ENCODE assay signal across 9 mouse cellular contexts in genomic region chr9:63144502-63145248, GRCm38 (mm10). TPM values are rescaled to one million over a fixed set of nuclear protein-coding genes. Genes with fewer than 3 reads are reported as not detected.
DNase-seq lines count a peak whose midpoint lies in the region; ATAC-seq and TF ChIP-seq lines count a peak whose summit lies in the region.
"Had no signal": no experiment of that assay in that cellular context is flagged by ENCODE, and none has a peak within 500 bp of the region (broad histone marks: within the 10 kb centered on the region; RNA-seq: fewer than 3 reads in every experiment).

No protein-coding gene starts in this region.

- H3K36me3 ChIP-seq in forebrain, embryonic 11.5 days (ENCODE audit: control insufficient read depth, insufficient read depth, low read length), result no peaks in the 10 kb centered on the region
- H3K36me3 ChIP-seq in intestine, embryonic 16.5 days (ENCODE audit: control insufficient read depth, insufficient read depth, low read length), result no peaks in the 10 kb centered on the region
- no peaks in the 10 kb centered on the region for H3K36me3 ChIP-seq in neural tube, embryonic 14.5 days (ENCODE audit: control insufficient read depth, insufficient read depth, low read length)
- no peaks in the 10 kb centered on the region for H3K36me3 ChIP-seq in thymus, adult 2 months (ENCODE audit: control insufficient read depth, insufficient read depth, low read length)

- peaks cover 25% of the 10 kb centered on the region for H3K4me1 ChIP-seq in forebrain, embryonic 11.5 days (replicated peaks; ENCODE audit: control insufficient read depth, insufficient read depth, low read length)
- peaks cover 42% of the 10 kb centered on the region for H3K4me1 ChIP-seq in intestine, embryonic 16.5 days (ENCODE audit: control insufficient read depth, insufficient read depth, low read length)
- H3K4me1 ChIP-seq in neural tube, embryonic 14.5 days (ENCODE audit: control insufficient read depth, insufficient read depth, low read length), result peaks cover 10% of the 10 kb centered on the region; the same call in 1 of the 2 replicates
- H3K4me1 ChIP-seq in thymus, adult 2 months (replicated peaks; ENCODE audit: control insufficient read depth, insufficient read depth, low read length), result peaks cover 23% of the 10 kb centered on the region

- peaks cover 98% of the 10 kb centered on the region for H3K27me3 ChIP-seq in forebrain, embryonic 11.5 days (ENCODE audit: control insufficient read depth, insufficient read depth, low read length)
- peaks cover 98% of the 10 kb centered on the region for H3K27me3 ChIP-seq in intestine, embryonic 16.5 days (replicated peaks; ENCODE audit: control insufficient read depth, insufficient read depth, low read length)
- peaks cover 29% of the 10 kb centered on the region for H3K27me3 ChIP-seq in neural tube, embryonic 14.5 days (ENCODE audit: control insufficient read depth, insufficient read depth, low read length)
- peaks cover 61% of the 10 kb centered on the region for H3K27me3 ChIP-seq in thymus, adult 2 months (ENCODE audit: control insufficient read depth, insufficient read depth, low read length)

- no peak for ATAC-seq in forebrain, embryonic 11.5 days (replicated peaks; ENCODE audit: low FRiP score)
- ATAC-seq in intestine, embryonic 16.5 days, result no peak
- ATAC-seq in neural tube, embryonic 14.5 days (ENCODE audit: low read depth), result no peak
- ATAC-seq: Patski had no signal

- no peak overlapping the region for H3K27ac ChIP-seq in forebrain, embryonic 11.5 days (ENCODE audit: low read depth, low read length)
- H3K27ac ChIP-seq in intestine, embryonic 16.5 days (ENCODE audit: low read length), result no peak overlapping the region
- H3K27ac ChIP-seq in neural tube, embryonic 14.5 days (ENCODE audit: low read depth, low read length), result peak overlapping the region; percentile 89
- H3K27ac ChIP-seq in thymus, adult 2 months (ENCODE audit: control insufficient read depth, insufficient read depth, low read length), result no peak overlapping the region

- peak; percentile 25 for DNase-seq in kidney, postnatal 10 days
- no peak for DNase-seq in kidney, postnatal 14 days
- no peak for DNase-seq in forebrain, embryonic 11.5 days (ENCODE audit: low spot score)
- no peak for DNase-seq in gastrocnemius, postnatal 25 days
- DNase-seq in thymus, adult 2 months, result no peak
- DNase-seq in ovary, postnatal 36 days (ENCODE audit: low spot score), result no peak

- no peak overlapping the region for H3K4me2 ChIP-seq in forebrain, embryonic 11.5 days (ENCODE audit: low read depth, low read length, severe bottlenecking)
- H3K4me2 ChIP-seq in intestine, embryonic 16.5 days (ENCODE audit: low read depth, low read length), result peak overlapping the region; percentile 25; the same call in 1 of the 2 replicates
- H3K4me2 ChIP-seq in neural tube, embryonic 14.5 days (ENCODE audit: low read depth, low read length), result peak overlapping the region; percentile 67

- no peak overlapping the region for H3K9ac ChIP-seq in forebrain, embryonic 11.5 days (ENCODE audit: low read length)
- no peak overlapping the region for H3K9ac ChIP-seq in intestine, embryonic 16.5 days (ENCODE audit: low read depth, low read length)
- H3K9ac ChIP-seq in neural tube, embryonic 14.5 days (replicated peaks; ENCODE audit: low read depth, low read length), result peak overlapping the region; percentile 76

- peak overlapping the region; percentile 7; the same call in 1 of the 2 replicates for H3K4me3 ChIP-seq in forebrain, embryonic 11.5 days (ENCODE audit: low read depth, low read length)
- H3K4me3 ChIP-seq in intestine, embryonic 16.5 days (ENCODE audit: low read length), result peak overlapping the region; percentile 29
- H3K4me3 ChIP-seq in neural tube, embryonic 14.5 days (ENCODE audit: low read depth, low read length), result peak overlapping the region; percentile 47
- H3K4me3 ChIP-seq in thymus, adult 2 months (ENCODE audit: control insufficient read depth, insufficient read depth, low read length), result no peak overlapping the region

- no peaks in the 10 kb centered on the region for H3K9me3 ChIP-seq in forebrain, embryonic 11.5 days (ENCODE audit: control insufficient read depth, low read length)
- no peaks in the 10 kb centered on the region for H3K9me3 ChIP-seq in intestine, embryonic 16.5 days (ENCODE audit: control insufficient read depth, low read length)
- no peaks in the 10 kb centered on the region for H3K9me3 ChIP-seq in neural tube, embryonic 14.5 days (ENCODE audit: control insufficient read depth, low read length)

- 1% methylated on average over 80 of the region's 80 CpGs for WGBS in forebrain, embryonic 11.5 days
- WGBS in intestine, embryonic 16.5 days, result 1% methylated on average over 80 of the region's 80 CpGs
- WGBS in neural tube, embryonic 14.5 days, result under 1% methylated on average over 71 of the region's 80 CpGs
- WGBS in thymus, adult 2 months, result 5% methylated on average over 79 of the region's 80 CpGs

- TF ChIP-seq POLR2A in thymus, adult 2 months (IDR thresholded peaks at IDR 0.05; ENCODE audit: control insufficient read depth, extremely low read depth, insufficient read depth, low read length, poor library complexity), result no peak

- TF ChIP-seq CTCF in thymus, adult 2 months (IDR thresholded peaks at IDR 0.05; ENCODE audit: borderline replicate concordance, control insufficient read depth, extremely low read depth, insufficient read depth, low read length, poor library complexity), result no peak

RNA-seq across cellular contexts. Expression of gene Skor1, which starts 4.1 kb away (rescaled TPM):
- 0.33 and 0.43 TPM in 2 replicates for polyA plus RNA-seq in forebrain, embryonic 11.5 days (2014; fragmentation: Nextera tagmentation; extraction: Ambion mirVana)
- not detected in 2 replicates for polyA plus RNA-seq in intestine, embryonic 16.5 days (2015; fragmentation: Nextera tagmentation; extraction: Ambion mirVana)
- 22.7 and 23.2 TPM in 2 replicates for polyA plus RNA-seq in neural tube, embryonic 14.5 days (2014; fragmentation: Nextera tagmentation; extraction: Ambion mirVana)
- total RNA-seq in gastrocnemius, postnatal 25 days (2021), result under 1 TPM; 0.08 TPM
- 0.04 and 0.09 TPM in 2 replicates for polyA plus RNA-seq in thymus, adult 2 months (2012; rRNA removed)

Comparison
In these comparisons a context has a peak if more than half of its experiments do, and no peak if none do; other contexts are left out.
1. RNA of gene Skor1, which starts 4.1 kb away (polyA plus RNA-seq): 22.7 to 23.2 TPM in neural tube, embryonic 14.5 days; 0.33 to 0.43 TPM in forebrain, embryonic 11.5 days, 0.04 to 0.09 TPM in thymus, adult 2 months and not detected in intestine, embryonic 16.5 days; every median in the first group is over 10 times any median in the second.